Mouse (Mus musculus) erythroblast, embryonic 14.5 days (primary cell): ENCODE results near the gene Grm3. TPM values are rescaled to one million over a fixed set of nuclear protein-coding genes. Genes with fewer than 3 reads are reported as not detected.

Source experiments
- H3K27me3 ChIP-seq: 2 replicates; pipeline ENCODE4 v1.6.1; 2012; ENCODE audit warnings: inconsistent platforms; ENCODE audit not compliant: control insufficient read depth
- H3K36me3 ChIP-seq: 2 replicates; pipeline ENCODE4 v1.6.1; 2012; ENCODE audit warnings: mild to moderate bottlenecking, inconsistent platforms; ENCODE audit not compliant: control insufficient read depth
- H3K4me1 ChIP-seq: 2 replicates; pipeline ENCODE4 v1.6.1; 2012; ENCODE audit warnings: inconsistent platforms; ENCODE audit not compliant: control insufficient read depth
- H3K4me3 ChIP-seq: replicated peaks from 2 replicates; pipeline ENCODE3; 2012; ENCODE audit warnings: moderate library complexity, mild to moderate bottlenecking, inconsistent platforms
- H3K9me3 ChIP-seq: 2 replicates; pipeline ENCODE4 v1.6.1; 2012; ENCODE audit warnings: low read length, inconsistent platforms, mixed read lengths; ENCODE audit not compliant: control insufficient read depth
- GATA1 ChIP-seq: IDR thresholded peaks from 2 replicates; pipeline ENCODE4 v1.6.1; 2012; ENCODE audit warnings: low read length, inconsistent platforms, mixed read lengths
- TAL1 ChIP-seq: IDR thresholded peaks from 3 replicates; pipeline ENCODE4 v1.6.1; 2012; ENCODE audit warnings: low read length, inconsistent platforms, mixed read lengths
- polyA plus RNA-seq: library from polyadenylated mRNA; stranded (reverse); fragments of >175 nt; gene quantifications from 2 replicates; pipeline ENCODE4 v1.2.3, GENCODE M21; 2012

Gene Grm3
- polyA plus RNA-seq, 1 experiment = not detected

DNA sequence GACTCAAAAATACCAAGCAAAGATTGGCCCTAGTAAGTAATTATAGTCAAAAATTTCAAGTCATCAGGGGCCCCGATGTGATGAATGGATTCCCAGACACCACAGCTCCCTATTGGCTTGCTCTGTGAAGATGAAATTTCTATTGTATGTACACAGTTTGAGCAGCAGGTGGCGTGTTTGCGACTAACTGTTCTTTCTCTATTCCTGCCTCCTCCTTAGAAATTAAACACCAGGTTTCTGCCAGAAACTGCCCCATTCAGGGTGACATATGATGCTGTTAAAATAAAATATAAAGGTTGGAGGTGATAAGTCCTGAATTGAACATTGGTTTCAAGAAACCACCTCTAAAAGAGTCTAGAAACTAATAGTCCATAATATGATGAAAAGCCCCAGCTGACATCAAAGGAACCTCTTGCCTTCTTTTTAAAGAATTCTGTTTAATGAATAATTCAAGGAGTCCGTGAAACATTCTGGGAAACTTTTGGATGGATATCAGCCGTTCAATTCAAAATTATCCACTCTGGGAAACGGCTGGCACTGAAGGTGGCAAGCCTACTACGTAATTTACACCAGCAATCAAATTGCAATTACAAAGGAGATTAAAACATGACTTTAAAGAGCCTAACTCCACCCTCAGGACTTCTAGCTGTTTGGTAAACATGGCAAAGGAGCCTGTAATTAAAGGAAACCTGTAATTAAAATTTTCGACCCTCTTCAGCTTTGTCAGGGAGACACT lies 184.0 kb downstream of the Grm3 start:
- no peaks in the 10 kb centered on the region for H3K36me3 ChIP-seq
- H3K9me3 ChIP-seq = no peaks in the 10 kb centered on the region
- no peak overlapping the region for H3K4me3 ChIP-seq
- TF ChIP-seq GATA1 (no peak), TAL1 (no peak)
- H3K4me1 ChIP-seq = no peaks in the 10 kb centered on the region
- H3K27me3 ChIP-seq = no peaks in the 10 kb centered on the region

DNA sequence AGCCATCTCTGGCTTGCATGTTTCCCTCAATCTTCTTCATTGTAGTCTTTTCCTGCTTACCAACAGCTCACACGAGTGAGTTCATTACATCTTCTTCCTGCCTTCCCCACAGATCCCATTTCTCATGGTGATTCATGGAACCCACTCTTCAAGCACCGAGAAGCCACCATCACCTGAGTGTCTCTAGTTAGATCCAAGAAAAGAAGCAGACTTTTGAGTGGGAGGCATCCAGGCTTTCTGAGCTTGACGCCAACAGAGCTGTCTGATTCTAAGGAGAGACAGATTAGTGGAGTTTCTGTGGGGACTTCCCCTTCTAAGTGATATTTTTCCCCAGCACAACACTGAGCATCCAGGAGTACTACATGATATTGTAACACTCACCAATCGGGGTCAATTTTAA lies 199.5 kb downstream of the Grm3 start:
- no peaks in the 10 kb centered on the region for H3K4me1 ChIP-seq
- H3K36me3 ChIP-seq = no peaks in the 10 kb centered on the region
- no peak overlapping the region for H3K4me3 ChIP-seq
- no peaks in the 10 kb centered on the region for H3K27me3 ChIP-seq
- peaks cover 4% of the 10 kb centered on the region; the same call in 1 of the 2 replicates for H3K9me3 ChIP-seq
- TF ChIP-seq TAL1 (no peak), GATA1 (no peak)

DNA sequence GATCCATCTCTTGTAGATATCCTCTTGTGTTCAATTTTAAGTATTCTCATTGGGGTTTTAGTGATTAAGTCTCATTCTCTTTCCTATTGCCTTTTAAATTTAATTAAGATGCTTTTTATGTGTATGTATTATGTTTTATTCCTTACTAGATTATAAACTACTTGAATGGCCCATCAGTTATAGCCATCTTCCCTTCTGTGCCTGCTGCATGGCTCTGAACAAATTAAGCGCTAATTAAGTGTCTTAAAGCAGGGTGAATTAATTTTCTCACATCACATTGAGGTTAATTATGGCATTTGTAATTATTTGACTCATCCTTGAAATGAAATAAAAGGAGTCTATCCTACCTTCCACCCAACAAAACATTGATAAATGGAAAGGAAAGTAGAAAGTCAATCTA lies 213.9 kb downstream of the Grm3 start:
- Histone ChIP-seq H3K36me3 (no peaks in the 10 kb centered on the region), H3K4me3 (no peak overlapping the region), H3K9me3 (peaks cover 2% of the 10 kb centered on the region), H3K4me1 (no peaks in the 10 kb centered on the region), H3K27me3 (no peaks in the 10 kb centered on the region)
- no peak for TF ChIP-seq GATA1
- TF ChIP-seq TAL1 = no peak

DNA sequence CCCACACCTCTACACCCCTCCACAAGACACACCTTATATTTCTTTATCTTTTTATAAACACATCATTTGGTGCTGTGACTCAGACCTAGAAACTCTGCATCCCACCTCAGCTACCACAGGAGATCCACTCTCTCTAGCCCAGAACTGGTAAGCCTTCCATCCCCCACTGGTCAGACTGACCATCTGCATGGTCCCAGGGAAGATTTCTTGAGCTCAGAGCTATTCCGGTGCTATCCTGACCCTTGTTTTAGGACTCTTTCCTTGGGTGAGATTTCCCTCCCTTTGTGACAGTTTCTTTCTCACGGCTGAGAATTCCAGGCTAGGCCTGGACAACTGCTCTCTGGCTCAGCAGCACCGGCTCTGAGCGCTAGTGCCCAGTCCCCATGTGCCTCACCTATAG lies 227.7 kb downstream of the Grm3 start:
- H3K36me3 ChIP-seq = no peaks in the 10 kb centered on the region
- H3K4me1 ChIP-seq = no peaks in the 10 kb centered on the region
- H3K4me3 ChIP-seq = no peak overlapping the region
- no peaks in the 10 kb centered on the region for H3K27me3 ChIP-seq
- peaks cover 7% of the 10 kb centered on the region; the same call in 1 of the 2 replicates for H3K9me3 ChIP-seq
- TF ChIP-seq TAL1 = no peak

DNA sequence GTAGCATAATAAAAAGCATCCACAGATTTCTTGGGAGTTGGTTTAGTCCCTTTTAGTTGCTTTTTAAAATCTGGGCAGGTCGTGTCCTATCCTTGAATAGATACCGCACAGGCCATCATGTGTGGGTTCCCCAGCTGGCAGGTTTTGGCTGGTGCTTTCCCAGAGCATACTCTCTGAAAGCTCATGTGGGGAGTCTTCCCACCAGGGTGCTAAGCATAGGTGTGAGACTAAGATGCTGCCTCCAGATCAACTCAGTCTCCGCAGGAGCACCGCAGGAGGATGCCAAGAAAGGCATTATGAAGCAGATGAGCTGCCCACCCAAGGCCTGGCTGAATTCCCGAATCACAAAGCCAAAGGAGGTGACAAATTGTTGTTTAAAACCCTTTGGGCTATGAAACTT lies 229.5 kb downstream of the Grm3 start:
- TF ChIP-seq TAL1 (no peak), GATA1 (no peak)
- Histone ChIP-seq H3K4me3 (no peak overlapping the region), H3K4me1 (no peaks in the 10 kb centered on the region), H3K27me3 (no peaks in the 10 kb centered on the region), H3K36me3 (no peaks in the 10 kb centered on the region), H3K9me3 (peaks cover 7% of the 10 kb centered on the region; the same call in 1 of the 2 replicates)

DNA sequence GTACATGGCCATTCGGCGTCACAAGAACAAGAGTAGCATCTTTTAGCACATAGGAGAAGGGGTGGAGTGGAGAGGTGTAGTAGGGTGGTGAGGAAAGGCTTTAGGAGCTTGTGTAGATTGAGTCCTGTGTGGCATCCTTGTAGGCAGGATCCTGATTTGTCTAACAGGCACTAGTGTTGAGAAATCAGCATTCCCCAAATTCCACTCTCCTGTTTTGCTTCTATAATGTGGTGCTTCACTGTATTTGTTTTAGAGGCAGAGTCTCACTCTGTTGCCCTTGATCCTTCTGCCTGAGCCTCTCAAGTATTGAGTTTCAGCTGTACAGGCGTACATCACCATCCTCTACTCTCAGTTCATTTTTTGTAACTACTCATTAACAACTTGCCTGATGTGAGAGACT lies 247.4 kb downstream of the Grm3 start:
- H3K4me3 ChIP-seq = no peak overlapping the region
- no peak for TF ChIP-seq GATA1
- no peak for TF ChIP-seq TAL1
- H3K4me1 ChIP-seq = no peaks in the 10 kb centered on the region
- no peaks in the 10 kb centered on the region for H3K9me3 ChIP-seq
- H3K36me3 ChIP-seq = no peaks in the 10 kb centered on the region
- H3K27me3 ChIP-seq = no peaks in the 10 kb centered on the region

DNA sequence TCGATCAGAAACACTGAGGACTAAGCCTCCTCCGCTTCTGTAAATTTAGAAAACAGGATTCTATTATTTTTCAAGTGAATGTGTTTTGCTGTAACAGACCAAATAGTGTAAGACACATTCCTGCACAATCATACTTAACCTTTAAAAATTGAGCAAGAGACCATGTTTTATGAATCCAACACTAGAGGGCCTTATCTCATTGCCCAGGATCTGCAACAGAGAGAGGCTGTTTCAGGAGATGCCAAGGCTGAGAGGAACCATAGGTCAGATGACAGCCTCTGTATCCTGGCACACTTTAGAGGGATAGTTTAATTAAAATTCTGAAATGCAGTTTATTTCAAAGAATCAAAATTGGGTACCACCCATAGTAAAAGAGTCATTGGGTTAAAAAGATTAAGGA lies 271.7 kb downstream of the Grm3 start:
- no peak for TF ChIP-seq TAL1
- no peak for TF ChIP-seq GATA1
- peaks cover 3% of the 10 kb centered on the region for H3K9me3 ChIP-seq
- H3K4me3 ChIP-seq = no peak overlapping the region
- H3K36me3 ChIP-seq = no peaks in the 10 kb centered on the region
- H3K4me1 ChIP-seq = no peaks in the 10 kb centered on the region
- H3K27me3 ChIP-seq = no peaks in the 10 kb centered on the region

DNA sequence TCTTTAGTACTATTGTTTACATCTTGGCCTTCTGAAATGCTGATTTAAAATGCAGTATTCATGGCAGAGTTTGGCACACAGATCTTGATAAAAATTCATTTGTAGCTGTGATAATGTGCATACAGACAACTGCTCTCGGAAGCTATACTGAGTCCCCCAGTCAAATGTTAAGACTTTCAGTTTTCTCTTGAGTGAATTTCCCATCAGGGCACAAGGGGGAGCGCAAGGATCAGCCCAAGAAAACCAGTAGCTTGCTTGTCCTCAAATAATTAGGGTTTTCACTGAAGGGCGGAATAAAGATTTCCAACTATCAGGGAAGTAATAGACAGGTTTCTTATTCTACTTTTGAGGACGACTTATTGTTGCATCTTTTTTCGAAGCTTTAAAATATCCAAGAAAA lies 275.4 kb downstream of the Grm3 start:
- Histone ChIP-seq H3K36me3 (no peaks in the 10 kb centered on the region), H3K4me3 (no peak overlapping the region), H3K9me3 (peaks cover 3% of the 10 kb centered on the region), H3K27me3 (no peaks in the 10 kb centered on the region), H3K4me1 (no peaks in the 10 kb centered on the region)
- TF ChIP-seq GATA1 (no peak), TAL1 (no peak)

DNA sequence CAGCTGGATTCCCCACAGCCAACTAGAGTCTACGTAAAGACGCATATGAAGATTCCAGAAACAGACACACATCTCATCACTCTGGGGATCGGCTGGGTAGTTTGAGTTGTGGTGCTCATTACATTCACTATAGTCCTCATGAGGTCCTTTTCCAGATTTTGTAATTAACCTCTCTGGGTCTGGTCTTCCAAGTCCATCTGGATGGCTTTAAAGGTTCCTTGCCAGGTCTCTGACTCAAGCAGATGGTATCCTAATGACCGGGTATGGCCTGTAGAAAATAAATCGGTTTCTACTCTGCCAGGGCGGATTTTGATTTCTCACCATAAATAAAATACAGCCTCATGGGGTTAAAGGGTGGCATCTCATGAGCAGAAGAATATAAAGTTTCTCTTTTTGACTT lies 276.0 kb downstream of the Grm3 start:
- H3K9me3 ChIP-seq = peaks cover 3% of the 10 kb centered on the region
- no peaks in the 10 kb centered on the region for H3K36me3 ChIP-seq
- H3K4me3 ChIP-seq = no peak overlapping the region
- no peak for TF ChIP-seq GATA1
- no peak for TF ChIP-seq TAL1
- H3K4me1 ChIP-seq = no peaks in the 10 kb centered on the region
- no peaks in the 10 kb centered on the region for H3K27me3 ChIP-seq

DNA sequence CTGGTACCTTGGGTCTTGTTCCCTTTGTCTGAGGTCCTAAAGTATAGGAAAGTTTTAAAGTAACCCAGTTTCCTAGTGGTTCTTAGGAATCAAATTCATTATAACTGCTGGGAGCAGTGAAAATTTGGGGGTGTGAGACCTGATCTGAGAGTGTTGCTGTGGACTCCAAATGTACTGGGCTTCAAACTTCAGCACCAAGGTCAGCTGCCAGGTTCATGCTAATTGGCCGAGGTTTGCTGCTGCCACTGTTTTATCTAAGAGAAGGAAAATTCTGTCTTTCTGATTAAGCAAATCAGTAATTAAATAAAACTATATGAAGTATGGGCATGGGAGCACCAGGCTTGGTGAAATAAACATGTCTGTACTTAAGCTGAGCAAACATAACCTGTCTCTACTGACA lies 278.8 kb downstream of the Grm3 start:
- H3K27me3 ChIP-seq = no peaks in the 10 kb centered on the region
- TF ChIP-seq TAL1 (no peak), GATA1 (no peak)

More for the DNA sequence above, 278.8 kb downstream of the Grm3 start:
- Histone ChIP-seq H3K4me1 (no peaks in the 10 kb centered on the region), H3K9me3 (no peaks in the 10 kb centered on the region), H3K36me3 (no peaks in the 10 kb centered on the region), H3K4me3 (no peak overlapping the region)
